Mouse (Mus musculus) stomach, postnatal 0 days (tissue): ENCODE data around the gene Polr2l.

Experiments
- CTCF ChIP-seq: IDR thresholded peaks from 2 replicates; pipeline ENCODE4 v1.5.1; 2016; ENCODE audit warnings: antibody characterized with exemption, low read depth, mild to moderate bottlenecking, moderate library complexity
- EP300 ChIP-seq: optimal IDR thresholded peaks from 2 replicates; pipeline ENCODE3; 2016; ENCODE audit warnings: antibody characterized with exemption

GRCm38 (mm10) chr7:141495379-141495778 is 20.4 kb upstream of the Polr2l start:
- TF ChIP-seq CTCF (no peak), EP300 (no peak)
